Mouse (Mus musculus) lung, postnatal 0 days (tissue): ENCODE measurements around the gene Slc7a14.

Experiments
- CTCF ChIP-seq: IDR thresholded peaks from 2 replicates; pipeline ENCODE4 v1.5.1; 2016; ENCODE audit warnings: antibody characterized with exemption, mild to moderate bottlenecking
- EP300 ChIP-seq: IDR thresholded peaks from 2 replicates; pipeline ENCODE4 v1.6.1; 2016; ENCODE audit warnings: antibody characterized with exemption, mild to moderate bottlenecking, control low read depth

GRCm38 (mm10) chr3:31228487-31228886, 81.7 kb downstream of the Slc7a14 start:
- TF ChIP-seq CTCF (no peak), EP300 (no peak)
